Mouse (Mus musculus): Measurements from ENCODE around the gene Krtap10-10. TPM values are rescaled to one million over a fixed set of nuclear protein-coding genes. Genes with fewer than 3 reads are reported as not detected.

The Krtap10-10 gene
- polyA plus RNA-seq, 1 experiment from 2014 or later = not detected

DNA sequence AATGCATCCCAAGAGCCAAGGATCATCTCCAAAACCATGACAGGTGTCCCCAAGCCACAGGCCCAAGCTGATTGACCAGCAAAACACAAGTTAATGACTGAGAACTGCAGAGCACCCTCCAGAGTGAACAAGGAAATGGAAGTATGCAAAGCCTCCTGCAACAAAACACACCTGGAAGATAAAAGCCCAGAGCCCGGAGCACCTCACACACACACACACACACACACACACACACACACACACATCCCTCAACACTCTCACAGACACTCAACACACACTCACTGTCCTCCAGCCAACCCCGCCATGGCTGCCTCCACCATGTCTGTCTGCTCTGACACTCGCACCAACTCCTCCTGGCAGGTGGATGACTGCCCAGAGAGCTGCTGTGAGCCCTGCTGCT, 10.8 kb downstream of the Krtap10-10 start, which contains the start of gene Gm36176:
TSS of gene Gm36176 (plus strand) at position 301 of the 400 bp plus-strand sequence.
- no peaks in the 10 kb centered on the region for H3K36me3 ChIP-seq (ENCODE audit: control insufficient read depth, insufficient read depth, low read length)
- H3K9ac ChIP-seq (ENCODE audit: low read length) = no peak within 1 kb of the TSS
- no peak within 1 kb of the TSS for H3K27ac ChIP-seq (replicated peaks in 1 of 2; ENCODE audit: control insufficient read depth in 1 of 2, insufficient read depth in 1 of 2, low read depth in 2 of 2, low read length in 2 of 2)
- H3K9me3 ChIP-seq (ENCODE audit: control insufficient read depth, low read length) = peaks cover 25% of the 10 kb centered on the region
- H3K4me3 ChIP-seq (ENCODE audit: control insufficient read depth in 1 of 2, insufficient read depth in 1 of 2, low read depth in 1 of 2, low read length in 2 of 2) = no peak within 1 kb of the TSS
- no peak within 1 kb of the TSS for H3K4me2 ChIP-seq (ENCODE audit: low read length)
- no peak for ATAC-seq (ENCODE audit: insufficient number of reproducible peaks, insufficient read depth, low FRiP score, low read depth)
- H3K4me1 ChIP-seq (ENCODE audit: control insufficient read depth in 2 of 2, insufficient read depth in 2 of 2, low read length in 2 of 2) = no peaks in the 10 kb centered on the region
- no peaks in the 10 kb centered on the region for H3K27me3 ChIP-seq (ENCODE audit: control insufficient read depth, insufficient read depth, low read length)
- WGBS = 64% methylated on average over 3 of the region's 3 CpGs

DNA sequence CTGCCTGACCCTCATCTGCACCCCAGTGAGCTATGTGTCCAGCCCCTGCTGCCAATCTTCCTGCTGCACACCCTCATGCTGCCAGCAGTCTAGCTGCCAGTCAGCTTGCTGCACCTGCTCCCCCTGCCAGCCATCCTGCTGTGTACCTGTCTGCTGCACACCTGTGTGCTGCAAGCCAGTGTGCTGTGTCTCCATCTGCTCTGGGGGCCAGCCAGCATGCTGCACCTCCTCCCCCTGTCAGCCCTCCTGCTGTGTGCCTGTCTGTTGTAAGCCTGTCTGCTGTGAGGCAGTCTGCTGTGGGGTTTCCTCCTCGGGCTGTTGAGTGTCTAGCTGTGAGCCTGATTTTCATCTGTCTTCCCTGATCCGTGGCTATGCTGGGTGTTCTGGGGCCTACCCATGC, 11.2 kb downstream of the Krtap10-10 start:
- WGBS = 15% methylated on average over 2 of the region's 2 CpGs
- ATAC-seq (ENCODE audit: insufficient number of reproducible peaks, insufficient read depth, low FRiP score, low read depth) = no peak

DNA sequence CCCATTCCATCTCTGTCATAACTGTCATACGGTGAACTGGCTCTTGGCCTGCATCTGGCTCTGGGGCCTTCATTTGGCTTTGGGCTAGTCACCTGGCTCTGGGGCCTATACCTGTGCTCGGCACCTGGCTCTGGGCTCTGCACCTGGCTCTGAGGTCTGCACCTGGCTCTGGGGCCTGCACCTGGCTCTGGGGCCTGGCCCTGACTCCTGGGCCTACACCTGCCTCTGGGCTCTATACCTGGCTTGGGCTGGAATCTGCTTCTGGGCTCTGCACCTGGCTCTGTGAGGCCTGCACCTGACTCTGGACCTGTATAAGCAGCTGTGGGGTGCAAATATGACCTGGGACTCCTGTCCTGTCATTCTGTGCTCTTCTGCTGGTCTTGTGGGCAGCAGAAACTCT, 11.8 kb downstream of the Krtap10-10 start:
- 68% methylated on average over 2 of the region's 2 CpGs for WGBS
- H3K9ac ChIP-seq (ENCODE audit: low read length) = no peak overlapping the region
- ATAC-seq (ENCODE audit: insufficient number of reproducible peaks, insufficient read depth, low FRiP score, low read depth) = no peak

More for the DNA sequence above, 11.2 kb downstream of the Krtap10-10 start:
- H3K27me3 ChIP-seq (ENCODE audit: control insufficient read depth, insufficient read depth, low read length) = no peaks in the 10 kb centered on the region
- H3K9me3 ChIP-seq (ENCODE audit: control insufficient read depth, low read length) = peaks cover 23% of the 10 kb centered on the region
- no peak overlapping the region for H3K9ac ChIP-seq (ENCODE audit: low read length)
- H3K4me2 ChIP-seq (ENCODE audit: low read length) = no peak overlapping the region
- no peaks in the 10 kb centered on the region for H3K36me3 ChIP-seq (ENCODE audit: control insufficient read depth, insufficient read depth, low read length)
- H3K4me3 ChIP-seq (ENCODE audit: control insufficient read depth in 1 of 2, insufficient read depth in 1 of 2, low read depth in 1 of 2, low read length in 2 of 2) = no peak overlapping the region
- no peak overlapping the region for H3K27ac ChIP-seq (replicated peaks in 1 of 2; ENCODE audit: control insufficient read depth in 1 of 2, insufficient read depth in 1 of 2, low read depth in 2 of 2, low read length in 2 of 2)
- H3K4me1 ChIP-seq (ENCODE audit: control insufficient read depth in 2 of 2, insufficient read depth in 2 of 2, low read length in 2 of 2) = no peaks in the 10 kb centered on the region

DNA sequence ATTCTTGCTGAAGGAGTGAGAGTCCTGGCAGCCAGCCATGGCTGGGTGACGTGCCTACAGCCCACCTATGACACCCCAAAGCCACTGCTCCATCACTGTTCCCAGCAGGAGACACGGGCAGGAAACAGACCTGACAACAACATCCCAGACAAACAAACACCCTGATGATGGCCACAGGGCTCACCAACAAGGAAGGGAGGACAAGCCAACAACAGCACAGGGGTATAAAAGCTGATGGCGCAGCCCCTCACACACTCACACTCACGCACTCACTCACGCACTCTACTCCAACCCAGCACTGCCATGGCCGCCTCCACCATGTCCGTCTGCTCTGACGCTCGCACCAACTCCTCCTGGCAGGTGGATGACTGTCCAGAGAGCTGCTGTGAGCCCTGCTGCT, 16.8 kb downstream of the Krtap10-10 start, which contains the start of gene Gm10318:
TSS of gene Gm10318 (plus strand) at position 301 of the 400 bp plus-strand sequence.
- Histone ChIP-seq H3K9ac (ENCODE audit: low read length) (no peak within 1 kb of the TSS), H3K4me1 (ENCODE audit: control insufficient read depth in 2 of 2, insufficient read depth in 2 of 2, low read length in 2 of 2) (no peaks in the 10 kb centered on the region), H3K27me3 (ENCODE audit: control insufficient read depth, insufficient read depth, low read length) (no peaks in the 10 kb centered on the region), H3K4me2 (ENCODE audit: low read length) (no peak within 1 kb of the TSS), H3K4me3 (ENCODE audit: control insufficient read depth in 1 of 2, insufficient read depth in 1 of 2, low read depth in 1 of 2, low read length in 2 of 2) (no peak within 1 kb of the TSS), H3K27ac (replicated peaks in 1 of 2; ENCODE audit: control insufficient read depth in 1 of 2, insufficient read depth in 1 of 2, low read depth in 2 of 2, low read length in 2 of 2) (no peak within 1 kb of the TSS), H3K36me3 (ENCODE audit: control insufficient read depth, insufficient read depth, low read length) (no peaks in the 10 kb centered on the region), H3K9me3 (ENCODE audit: control insufficient read depth, low read length) (0 out of 2 replicates have a peak, but pooled peaks cover 4% of the 10 kb centered on the region)
- 59% methylated on average over 9 of the region's 9 CpGs for WGBS
- no peak for ATAC-seq (ENCODE audit: insufficient number of reproducible peaks, insufficient read depth, low FRiP score, low read depth)

More for the DNA sequence above, 11.8 kb downstream of the Krtap10-10 start:
- H3K27me3 ChIP-seq (ENCODE audit: control insufficient read depth, insufficient read depth, low read length) = no peaks in the 10 kb centered on the region
- no peaks in the 10 kb centered on the region for H3K4me1 ChIP-seq (ENCODE audit: control insufficient read depth in 2 of 2, insufficient read depth in 2 of 2, low read length in 2 of 2)
- H3K4me2 ChIP-seq (ENCODE audit: low read length) = no peak overlapping the region
- H3K27ac ChIP-seq (replicated peaks in 1 of 2; ENCODE audit: control insufficient read depth in 1 of 2, insufficient read depth in 1 of 2, low read depth in 2 of 2, low read length in 2 of 2) = no peak overlapping the region
- H3K4me3 ChIP-seq (ENCODE audit: control insufficient read depth in 1 of 2, insufficient read depth in 1 of 2, low read depth in 1 of 2, low read length in 2 of 2) = no peak overlapping the region
- peaks cover 23% of the 10 kb centered on the region for H3K9me3 ChIP-seq (ENCODE audit: control insufficient read depth, low read length)
- no peaks in the 10 kb centered on the region for H3K36me3 ChIP-seq (ENCODE audit: control insufficient read depth, insufficient read depth, low read length)

DNA sequence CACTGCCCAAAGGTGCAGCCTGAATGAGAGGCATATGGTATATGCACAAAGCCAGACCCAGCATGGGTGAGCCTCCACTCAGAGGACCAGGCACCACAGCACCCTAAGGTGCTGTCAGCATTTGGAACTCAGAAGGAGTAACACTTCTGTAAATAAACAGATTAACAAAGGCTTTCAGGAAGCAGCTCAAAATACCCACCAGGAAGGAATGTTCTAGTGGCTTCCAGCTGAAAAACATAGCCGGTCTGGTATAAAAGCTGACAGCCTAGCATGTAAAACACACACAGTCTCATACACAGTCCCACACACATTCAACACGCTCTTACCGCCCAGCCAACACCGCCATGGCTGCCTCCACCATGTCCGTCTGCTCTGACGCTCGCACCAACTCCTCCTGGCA, 25.9 kb downstream of the Krtap10-10 start, which contains the start of gene Gm3285:
TSS of gene Gm3285 (plus strand) at position 301 of the 400 bp plus-strand sequence.
- Histone ChIP-seq H3K4me3 (ENCODE audit: control insufficient read depth in 1 of 2, insufficient read depth in 1 of 2, low read depth in 1 of 2, low read length in 2 of 2) (no peak within 1 kb of the TSS), H3K9ac (ENCODE audit: low read length) (no peak within 1 kb of the TSS), H3K27ac (replicated peaks in 1 of 2; ENCODE audit: control insufficient read depth in 1 of 2, insufficient read depth in 1 of 2, low read depth in 2 of 2, low read length in 2 of 2) (no peak within 1 kb of the TSS), H3K27me3 (ENCODE audit: control insufficient read depth, insufficient read depth, low read length) (no peaks in the 10 kb centered on the region), H3K9me3 (ENCODE audit: control insufficient read depth, low read length) (no peaks in the 10 kb centered on the region), H3K36me3 (ENCODE audit: control insufficient read depth, insufficient read depth, low read length) (no peaks in the 10 kb centered on the region), H3K4me1 (ENCODE audit: control insufficient read depth in 2 of 2, insufficient read depth in 2 of 2, low read length in 2 of 2) (no peaks in the 10 kb centered on the region; a peak in 1 of 4 replicates), H3K4me2 (ENCODE audit: low read length) (no peak within 1 kb of the TSS)
- WGBS = 54% methylated on average over 7 of the region's 7 CpGs
- ATAC-seq (ENCODE audit: insufficient number of reproducible peaks, insufficient read depth, low FRiP score, low read depth) = no peak

DNA sequence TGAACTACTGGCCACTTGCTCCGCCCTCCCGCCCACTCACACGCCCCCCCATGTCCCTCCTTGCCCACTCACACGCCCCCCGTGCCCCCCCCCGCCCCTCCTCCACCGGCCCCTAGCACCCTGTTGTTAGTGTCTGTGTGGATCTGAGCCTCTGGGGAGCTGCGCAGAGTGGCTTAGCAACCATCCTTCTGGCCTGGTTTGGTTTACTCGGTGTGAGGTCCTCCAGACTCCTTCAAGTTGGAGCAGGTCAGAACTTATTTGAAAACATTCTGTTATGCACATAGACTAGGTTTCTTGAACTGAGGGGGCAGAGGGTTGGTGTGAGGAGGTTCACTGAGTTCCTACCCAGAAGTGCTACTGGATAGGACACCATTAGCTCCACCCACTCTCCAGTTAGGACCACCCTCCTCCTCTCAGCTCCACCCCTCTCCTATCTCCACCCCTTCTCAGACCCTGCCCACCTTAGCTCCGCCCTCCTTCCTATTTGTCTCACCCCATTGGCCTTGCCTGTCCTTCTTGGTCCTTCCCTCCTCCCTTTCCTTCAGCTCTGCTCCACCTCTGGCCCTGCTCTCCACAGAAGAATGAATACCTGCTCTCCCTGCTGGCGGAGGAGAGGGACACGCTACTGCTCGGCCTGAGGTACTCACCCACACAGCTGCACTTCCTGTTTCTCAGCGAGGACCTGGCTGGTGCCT, 28.5 kb downstream of the Krtap10-10 start:
- WGBS = 28% methylated on average over 14 of the region's 14 CpGs
- Histone ChIP-seq H3K9me3 (ENCODE audit: control insufficient read depth, low read length) (no peaks in the 10 kb centered on the region), H3K4me3 (ENCODE audit: control insufficient read depth in 1 of 2, insufficient read depth in 1 of 2, low read depth in 1 of 2, low read length in 2 of 2) (no peak overlapping the region), H3K27me3 (ENCODE audit: control insufficient read depth, insufficient read depth, low read length) (no peaks in the 10 kb centered on the region), H3K27ac (replicated peaks in 1 of 2; ENCODE audit: control insufficient read depth in 1 of 2, insufficient read depth in 1 of 2, low read depth in 2 of 2, low read length in 2 of 2) (no peak overlapping the region), H3K36me3 (ENCODE audit: control insufficient read depth, insufficient read depth, low read length) (no peaks in the 10 kb centered on the region), H3K4me2 (ENCODE audit: low read length) (peak overlapping the region; percentile 31; the same call in 1 of the 2 replicates), H3K4me1 (ENCODE audit: control insufficient read depth in 2 of 2, insufficient read depth in 2 of 2, low read length in 2 of 2) (no peaks in the 10 kb centered on the region; a peak in 1 of 4 replicates), H3K9ac (ENCODE audit: low read length) (no peak overlapping the region)
- ATAC-seq (ENCODE audit: insufficient number of reproducible peaks, insufficient read depth, low FRiP score, low read depth) = no peak

DNA sequence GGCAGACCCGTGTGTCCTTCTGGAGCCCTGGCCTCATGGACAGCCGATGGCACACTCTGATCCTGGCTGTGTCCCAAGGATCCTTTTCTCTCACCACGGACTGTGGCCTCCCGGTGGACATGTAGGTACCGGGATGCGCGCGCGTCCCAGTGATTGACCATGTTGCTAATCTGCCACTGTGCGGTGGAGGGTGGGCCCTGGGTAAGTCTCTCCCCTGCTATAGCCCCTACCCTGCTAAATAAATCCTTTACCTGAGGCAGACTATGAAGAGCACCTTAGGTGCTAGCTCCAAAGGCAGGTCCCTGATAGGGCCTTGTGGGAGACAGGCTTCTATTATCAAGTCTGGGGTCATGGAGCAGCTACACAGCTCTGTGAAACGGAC, 29.0 kb downstream of the Krtap10-10 start:
- H3K4me3 ChIP-seq (ENCODE audit: control insufficient read depth in 1 of 2, insufficient read depth in 1 of 2, low read depth in 1 of 2, low read length in 2 of 2) = no peak overlapping the region
- no peak for ATAC-seq (ENCODE audit: insufficient number of reproducible peaks, insufficient read depth, low FRiP score, low read depth)
- 31% methylated on average over 11 of the region's 11 CpGs for WGBS
- H3K27ac ChIP-seq (replicated peaks in 1 of 2; ENCODE audit: control insufficient read depth in 1 of 2, insufficient read depth in 1 of 2, low read depth in 2 of 2, low read length in 2 of 2) = no peak overlapping the region
- no peaks in the 10 kb centered on the region for H3K36me3 ChIP-seq (ENCODE audit: control insufficient read depth, insufficient read depth, low read length)
- H3K4me1 ChIP-seq (ENCODE audit: control insufficient read depth in 2 of 2, insufficient read depth in 2 of 2, low read length in 2 of 2) = no peaks in the 10 kb centered on the region; a peak in 1 of 4 replicates
- no peak overlapping the region for H3K9ac ChIP-seq (ENCODE audit: low read length)
- H3K27me3 ChIP-seq (ENCODE audit: control insufficient read depth, insufficient read depth, low read length) = no peaks in the 10 kb centered on the region
- peak overlapping the region; percentile 31; the same call in 1 of the 2 replicates for H3K4me2 ChIP-seq (ENCODE audit: low read length)
- H3K9me3 ChIP-seq (ENCODE audit: control insufficient read depth, low read length) = no peaks in the 10 kb centered on the region
